ENCODE assay signal across 10 mouse cellular contexts in genomic region chr1:112451622-112452021, GRCm38 (mm10).
DNase-seq lines count a peak whose midpoint lies in the region; ATAC-seq and TF ChIP-seq lines count a peak whose summit lies in the region.
"Had no signal": no experiment of that assay in that cellular context is flagged by ENCODE, and none has a peak within 500 bp of the region (broad histone marks: within the 10 kb centered on the region; RNA-seq: fewer than 3 reads in every experiment).

No protein-coding gene starts in this region.

- no peaks in the 10 kb centered on the region for H3K4me1 ChIP-seq in G1E (ENCODE audit: insufficient read depth, low read depth, low read length)
- H3K4me1 ChIP-seq in midbrain, embryonic 13.5 days (replicated peaks) = no peaks in the 10 kb centered on the region
- H3K4me1 ChIP-seq: embryonic facial prominence, embryonic 13.5 days; liver, embryonic 15.5 days had no signal

- no peak overlapping the region for H3K9ac ChIP-seq in midbrain, embryonic 13.5 days (replicated peaks)
- H3K9ac ChIP-seq: embryonic facial prominence, embryonic 13.5 days; liver, embryonic 15.5 days had no signal

- TF ChIP-seq CTCF in G1E (IDR thresholded peaks at IDR 0.05; ENCODE audit: low read depth, low read length) = 0 out of 2 replicates have a peak, but pooled peaks have one; percentile 11

- H3K9me3 ChIP-seq in G1E (replicated peaks) = peaks cover 9% of the 10 kb centered on the region
- H3K9me3 ChIP-seq in midbrain, embryonic 13.5 days = no peaks in the 10 kb centered on the region
- H3K9me3 ChIP-seq: embryonic facial prominence, embryonic 13.5 days; liver, embryonic 15.5 days had no signal

- H3K4me2 ChIP-seq in midbrain, embryonic 13.5 days (replicated peaks) = no peak overlapping the region
- H3K4me2 ChIP-seq: embryonic facial prominence, embryonic 13.5 days; liver, embryonic 15.5 days had no signal

- H3K36me3 ChIP-seq in G1E (replicated peaks) = no peaks in the 10 kb centered on the region
- no peaks in the 10 kb centered on the region for H3K36me3 ChIP-seq in midbrain, embryonic 13.5 days
- H3K36me3 ChIP-seq: embryonic facial prominence, embryonic 13.5 days; liver, embryonic 15.5 days had no signal

- WGBS in midbrain, embryonic 13.5 days = 21% methylated on average over 2 of the region's 2 CpGs

- peak; percentile 3 for DNase-seq in layer of hippocampus, adult 11-12 months (ENCODE audit: low spot score)
- DNase-seq in layer of hippocampus, postnatal 36 days = no peak
- DNase-seq in G1E (ENCODE audit: low spot score) = no peak
- DNase-seq in embryo, embryonic 9.5 days (ENCODE audit: extremely low spot score) = peak; percentile 3
- DNase-seq in ovary, postnatal 36 days (ENCODE audit: low spot score) = no peak
- no peak for DNase-seq in right cerebral cortex, postnatal 14 days
- DNase-seq in kidney, postnatal 4 days = no peak

- peak; percentile 19; the same call in 1 of the 2 replicates for ATAC-seq in G1E (ENCODE audit: extremely low read depth, insufficient number of reproducible peaks, low FRiP score, poor library complexity, severe bottlenecking)
- ATAC-seq in midbrain, embryonic 13.5 days = peak; percentile 56

- no peaks in the 10 kb centered on the region for H3K27me3 ChIP-seq in G1E (ENCODE audit: insufficient read depth, low read length)
- H3K27me3 ChIP-seq in midbrain, embryonic 13.5 days = no peaks in the 10 kb centered on the region
- H3K27me3 ChIP-seq: embryonic facial prominence, embryonic 13.5 days; liver, embryonic 15.5 days had no signal

- H3K27ac ChIP-seq in midbrain, embryonic 13.5 days = no peak overlapping the region
- H3K27ac ChIP-seq: embryonic facial prominence, embryonic 13.5 days; liver, embryonic 15.5 days had no signal

- H3K4me3 ChIP-seq in G1E (ENCODE audit: low read depth, low read length) = no peak overlapping the region
- no peak overlapping the region for H3K4me3 ChIP-seq in midbrain, embryonic 13.5 days (replicated peaks)
- H3K4me3 ChIP-seq: embryonic facial prominence, embryonic 13.5 days; liver, embryonic 15.5 days had no signal

Comparison
In these comparisons a context has a peak if more than half of its experiments do, and no peak if none do; other contexts are left out.
1. DNase-seq: peak in layer of hippocampus, adult 11-12 months (single experiment) and embryo, embryonic 9.5 days (single experiment); none in layer of hippocampus, postnatal 36 days (0 of 2), G1E (single experiment), ovary, postnatal 36 days (single experiment), right cerebral cortex, postnatal 14 days (single experiment) and kidney, postnatal 4 days (0 of 2).